Mouse (Mus musculus): ENCODE results near the gene Slc8a3. TPM values are rescaled to one million over a fixed set of nuclear protein-coding genes. Genes with fewer than 3 reads are reported as not detected.
"Not testable (repeated sequence)": the region's sequence is repeated elsewhere in the genome, so short reads cannot be mapped to it uniquely, and the experiment has no call there.

Slc8a3 gene
- 0.82 TPM in 1 of 2 replicates, not detected in the other for polyA plus RNA-seq (2011; ENCODE audit: insufficient read depth, insufficient read length, low replicate concordance, missing spikeins)

- 2% methylated on average over 47 of the region's 47 CpGs for WGBS
- Histone ChIP-seq H3K4me3 (replicated peaks; ENCODE audit: control insufficient read depth, low read depth, low read length) (no peak within 1 kb of the TSS), H3K27ac (ENCODE audit: control insufficient read depth, insufficient read depth, low read depth, low read length, poor library complexity) (no peak within 1 kb of the TSS; the same call in 1 of the 2 replicates), H3K4me1 (ENCODE audit: control insufficient read depth, insufficient read depth, low read length) (no peaks in the 10 kb centered on the region)
- no peak for TF ChIP-seq CTCF (IDR thresholded peaks at IDR 0.05; ENCODE audit: control insufficient read depth, insufficient read depth, low read length)
- no peak for TF ChIP-seq POLR2A (IDR thresholded peaks at IDR 0.05; ENCODE audit: borderline replicate concordance, control insufficient read depth, low read depth, low read length)
Observed at GRCm38 (mm10) chr12:81332875-81333421, at the start of gene Slc8a3. TSS of gene Slc8a3 (minus strand) at chr12:81333180.

DNA sequence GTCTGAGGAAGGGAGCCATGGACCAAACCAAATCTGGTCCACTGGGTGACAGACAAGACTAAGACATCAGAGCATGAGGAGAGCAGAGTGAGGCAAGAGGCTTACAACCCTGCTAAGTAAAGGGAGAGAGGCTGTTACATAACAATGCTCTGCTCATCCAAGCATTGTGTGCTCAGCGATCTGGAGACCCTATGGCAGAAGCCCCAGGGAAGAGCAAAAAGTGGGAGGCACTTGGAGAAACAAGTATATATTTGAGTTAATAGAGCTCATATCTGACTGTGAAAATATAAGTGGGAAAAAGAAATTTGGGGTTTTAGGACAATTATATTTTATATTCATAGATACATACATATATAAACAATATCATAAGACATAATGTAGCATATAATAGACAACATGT is 46.4 kb upstream of the Slc8a3 start, which contains the start of gene Gm4787:
Gm4787 (minus strand) TSS at position 101 of the 400 bp plus-strand sequence.
- WGBS: 82% methylated on average over 1 of the region's 1 CpGs
- H3K27ac ChIP-seq (ENCODE audit: control insufficient read depth, insufficient read depth, low read depth, low read length, poor library complexity): not testable (repeated sequence)

DNA sequence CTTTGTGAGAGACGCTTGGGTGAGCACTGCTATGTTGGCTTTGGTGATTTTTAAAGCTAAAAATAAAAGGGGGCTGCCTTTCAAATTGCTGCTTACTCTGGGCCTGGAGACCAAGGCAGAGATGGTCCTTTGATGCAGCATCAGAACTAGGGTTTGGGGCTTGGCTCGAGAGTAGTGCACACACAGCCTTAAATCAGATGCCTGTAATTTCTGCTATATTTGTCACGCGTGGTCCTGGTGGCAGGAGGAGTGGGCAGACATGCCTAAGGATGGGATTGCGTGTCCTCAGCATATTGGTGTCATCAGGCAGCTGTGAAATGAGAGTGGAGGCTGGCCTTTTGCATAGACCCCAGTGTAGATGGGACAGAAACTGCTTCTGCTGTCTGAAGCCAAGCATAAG is 861 bp upstream of the Slc8a3 start:
- no peak overlapping the region for H3K4me3 ChIP-seq (replicated peaks; ENCODE audit: control insufficient read depth, low read depth, low read length)
- WGBS: 73% methylated on average over 5 of the region's 5 CpGs
- TF ChIP-seq CTCF (IDR thresholded peaks at IDR 0.05; ENCODE audit: control insufficient read depth, insufficient read depth, low read length): no peak
- TF ChIP-seq POLR2A (IDR thresholded peaks at IDR 0.05; ENCODE audit: borderline replicate concordance, control insufficient read depth, low read depth, low read length): no peak
- no peak overlapping the region for H3K27ac ChIP-seq (ENCODE audit: control insufficient read depth, insufficient read depth, low read depth, low read length, poor library complexity)
- H3K4me1 ChIP-seq (ENCODE audit: control insufficient read depth, insufficient read depth, low read length): no peaks in the 10 kb centered on the region

More for the DNA sequence above, 46.4 kb upstream of the Slc8a3 start, which contains the start of gene Gm4787:
- not testable (repeated sequence) for H3K4me3 ChIP-seq (replicated peaks; ENCODE audit: control insufficient read depth, low read depth, low read length); H3K4me1 ChIP-seq (ENCODE audit: control insufficient read depth, insufficient read depth, low read length)

DNA sequence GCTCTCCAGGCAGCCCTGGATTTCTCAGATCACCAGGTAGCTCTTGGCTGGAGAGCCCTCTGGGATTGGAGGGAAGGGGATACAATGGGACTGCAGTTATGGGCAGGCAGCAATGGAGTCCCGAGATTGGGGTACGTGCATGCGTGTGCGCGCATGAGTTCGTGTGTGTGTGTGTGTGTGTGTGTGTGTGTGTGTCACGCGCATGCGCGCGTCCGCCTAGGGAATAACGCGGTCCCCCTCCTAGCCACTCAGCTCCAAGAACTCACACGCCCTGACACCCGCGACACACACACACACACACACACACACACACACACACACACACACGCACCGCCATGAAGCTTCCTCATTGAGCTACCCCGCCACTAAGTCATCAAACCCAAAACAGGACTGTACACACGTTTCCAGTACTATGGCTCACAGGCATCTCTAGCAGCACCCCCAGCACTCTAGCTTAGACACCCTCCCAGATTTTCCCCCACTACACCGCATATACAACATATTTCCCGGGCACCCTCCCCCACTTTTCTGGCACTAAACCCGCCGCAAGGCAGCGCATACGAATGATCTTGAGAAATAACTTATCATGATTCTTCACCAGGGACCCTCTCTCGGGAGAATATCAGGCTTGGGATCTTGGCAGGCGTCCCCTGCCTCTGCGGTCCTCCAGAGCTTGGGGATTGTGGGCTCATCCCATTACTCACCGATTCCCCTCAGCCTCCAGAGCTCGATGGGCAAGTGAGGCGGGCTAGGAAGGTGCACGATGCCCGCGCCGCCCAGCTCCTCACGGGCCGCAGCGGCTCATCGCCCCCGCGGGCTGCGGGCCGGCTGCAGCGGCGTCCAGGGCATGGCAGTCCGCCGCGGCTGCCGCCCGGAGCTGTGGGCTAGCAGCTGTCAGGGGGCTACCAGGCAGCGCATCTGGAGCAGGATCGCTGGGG is 774 bp downstream of the Slc8a3 start:
- H3K4me3 ChIP-seq (replicated peaks; ENCODE audit: control insufficient read depth, low read depth, low read length): no peak overlapping the region
- TF ChIP-seq POLR2A (IDR thresholded peaks at IDR 0.05; ENCODE audit: borderline replicate concordance, control insufficient read depth, low read depth, low read length): no peak
- TF ChIP-seq CTCF (IDR thresholded peaks at IDR 0.05; ENCODE audit: control insufficient read depth, insufficient read depth, low read length): no peak

DNA sequence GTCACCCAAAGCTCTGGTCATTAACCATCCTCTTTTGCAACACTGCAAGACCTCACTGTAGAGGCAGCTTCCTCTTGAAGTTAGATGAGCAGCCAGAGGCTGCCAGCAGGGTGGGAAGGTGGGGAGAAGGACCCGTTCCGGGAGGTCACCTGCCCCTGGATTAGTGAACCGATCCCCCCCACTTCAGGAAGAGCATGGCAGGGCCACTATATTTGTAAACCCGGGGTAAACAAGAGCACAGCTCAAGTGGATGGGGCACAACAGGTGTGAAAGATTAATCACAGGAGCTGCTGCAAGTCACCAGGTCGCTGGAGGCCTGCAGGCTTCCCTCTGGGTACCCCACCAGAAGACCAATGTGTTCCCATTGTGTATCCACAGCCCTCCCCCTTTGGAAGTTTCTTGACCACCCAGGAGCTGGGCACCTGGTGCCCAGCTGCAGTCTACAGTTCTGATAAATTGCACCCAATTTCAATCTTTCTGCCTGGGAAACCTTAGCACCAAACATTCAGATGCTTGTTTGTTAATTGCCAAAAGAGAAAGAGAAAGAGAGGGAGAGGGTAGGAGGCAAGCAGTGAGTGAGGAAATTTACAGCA is 1.8 kb downstream of the Slc8a3 start:
- Histone ChIP-seq H3K27ac (ENCODE audit: control insufficient read depth, insufficient read depth, low read depth, low read length, poor library complexity) (no peak overlapping the region), H3K4me1 (ENCODE audit: control insufficient read depth, insufficient read depth, low read length) (no peaks in the 10 kb centered on the region), H3K4me3 (replicated peaks; ENCODE audit: control insufficient read depth, low read depth, low read length) (no peak overlapping the region)
- 56% methylated on average over 5 of the region's 5 CpGs for WGBS
- TF ChIP-seq CTCF (IDR thresholded peaks at IDR 0.05; ENCODE audit: control insufficient read depth, insufficient read depth, low read length) (no peak), POLR2A (IDR thresholded peaks at IDR 0.05; ENCODE audit: borderline replicate concordance, control insufficient read depth, low read depth, low read length) (no peak)

More for the DNA sequence above, 774 bp downstream of the Slc8a3 start:
- no peaks in the 10 kb centered on the region for H3K4me1 ChIP-seq (ENCODE audit: control insufficient read depth, insufficient read depth, low read length)
- no peak overlapping the region; the same call in 1 of the 2 replicates for H3K27ac ChIP-seq (ENCODE audit: control insufficient read depth, insufficient read depth, low read depth, low read length, poor library complexity)
- WGBS: 3% methylated on average over 49 of the region's 54 CpGs

GRCm38 (mm10) chr12:81324991-81325390 is 8.0 kb downstream of the Slc8a3 start:
- Histone ChIP-seq H3K4me1 (ENCODE audit: control insufficient read depth, insufficient read depth, low read length) (no peaks in the 10 kb centered on the region), H3K27ac (ENCODE audit: control insufficient read depth, insufficient read depth, low read depth, low read length, poor library complexity) (no peak overlapping the region), H3K4me3 (replicated peaks; ENCODE audit: control insufficient read depth, low read depth, low read length) (no peak overlapping the region)
- TF ChIP-seq POLR2A (IDR thresholded peaks at IDR 0.05; ENCODE audit: borderline replicate concordance, control insufficient read depth, low read depth, low read length): no peak
- TF ChIP-seq CTCF (IDR thresholded peaks at IDR 0.05; ENCODE audit: control insufficient read depth, insufficient read depth, low read length): no peak
- WGBS: 73% methylated on average over 3 of the region's 3 CpGs

DNA sequence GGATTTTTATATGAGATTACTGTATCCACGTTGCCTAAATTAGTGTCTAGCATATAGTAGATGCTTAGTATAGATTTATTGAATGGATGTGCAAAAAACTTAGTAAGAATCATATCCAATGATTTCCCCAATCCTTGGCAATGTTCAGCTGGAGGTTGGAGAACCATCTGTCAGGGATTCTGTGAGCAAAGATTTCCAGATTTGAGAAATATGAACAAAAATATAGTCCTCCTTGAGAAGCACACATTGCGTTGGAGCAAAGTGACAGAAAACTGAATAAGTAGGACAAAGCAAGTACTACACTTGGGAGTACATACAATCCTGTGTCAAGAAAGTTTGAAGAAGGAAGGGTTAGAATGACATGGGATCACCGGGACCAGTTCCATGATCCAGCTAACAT is 8.9 kb downstream of the Slc8a3 start:
- TF ChIP-seq POLR2A (IDR thresholded peaks at IDR 0.05; ENCODE audit: borderline replicate concordance, control insufficient read depth, low read depth, low read length) (no peak), CTCF (IDR thresholded peaks at IDR 0.05; ENCODE audit: control insufficient read depth, insufficient read depth, low read length) (no peak)
- H3K4me1 ChIP-seq (ENCODE audit: control insufficient read depth, insufficient read depth, low read length): no peaks in the 10 kb centered on the region
- H3K27ac ChIP-seq (ENCODE audit: control insufficient read depth, insufficient read depth, low read depth, low read length, poor library complexity): no peak overlapping the region
- WGBS: 85% methylated on average over 3 of the region's 3 CpGs
- H3K4me3 ChIP-seq (replicated peaks; ENCODE audit: control insufficient read depth, low read depth, low read length): no peak overlapping the region

GRCm38 (mm10) chr12:81321021-81321420 is 12.0 kb downstream of the Slc8a3 start:
- 94% methylated on average over 1 of the region's 1 CpGs for WGBS
- Histone ChIP-seq H3K4me1 (ENCODE audit: control insufficient read depth, insufficient read depth, low read length) (no peaks in the 10 kb centered on the region), H3K27ac (ENCODE audit: control insufficient read depth, insufficient read depth, low read depth, low read length, poor library complexity) (no peak overlapping the region), H3K4me3 (replicated peaks; ENCODE audit: control insufficient read depth, low read depth, low read length) (no peak overlapping the region)
- TF ChIP-seq POLR2A (IDR thresholded peaks at IDR 0.05; ENCODE audit: borderline replicate concordance, control insufficient read depth, low read depth, low read length) (no peak), CTCF (IDR thresholded peaks at IDR 0.05; ENCODE audit: control insufficient read depth, insufficient read depth, low read length) (no peak)
